Mouse (Mus musculus) adrenal gland, postnatal 36 days (tissue): ENCODE measurements around the gene Hmgb3. TPM values are rescaled to one million over a fixed set of nuclear protein-coding genes. Genes with fewer than 3 reads are reported as not detected.
"Not testable (repeated sequence)": the region's sequence is repeated elsewhere in the genome, so short reads cannot be mapped to it uniquely, and the experiment has no call there.

Experiments used
- DNase-seq, 2 experiments: peaks; one replicate each; pipeline ENCODE4 v3.0.0; 2021; ENCODE audit warnings: mixed read lengths in 1 of 2
- long read RNA-seq, 2 experiments: library from polyadenylated mRNA; stranded (forward); transcript quantifications; one replicate each; pipeline ENCODE4 v2.0.0; 2021; ENCODE audit warnings: borderline sequencing depth in 2 of 2
- total RNA-seq, 2 experiments: library from RNA; stranded (reverse); gene quantifications; 2 replicates each; pipeline ENCODE4 v1.2.3; 2021

Hmgb3 gene
- 100 to 1,000 TPM; 168 to 216 TPM for total RNA-seq
- long read RNA-seq, experiment 1, transcript Hmgb3-202 (5 exons, 1,571 nt), result major isoform, 189 of 281 reads
- long read RNA-seq, experiment 1, transcript Hmgb3-206 (4 exons, 847 nt), result minor isoform, 5 of 281 reads
- long read RNA-seq, experiment 1, transcript Hmgb3-204 (5 exons, 1,743 nt), result minor isoform, 47 of 281 reads
- long read RNA-seq, experiment 1, partial matches to known transcripts, result 6 of 281 reads
- long read RNA-seq, experiment 1, other reads (novel, unspliced or antisense), result 31 of 281 reads
- long read RNA-seq, experiment 2, transcript Hmgb3-202 (5 exons, 1,571 nt), result major isoform, 60 of 102 reads
- long read RNA-seq, experiment 2, transcript Hmgb3-204 (5 exons, 1,743 nt), result minor isoform, 21 of 102 reads
- long read RNA-seq, experiment 2, partial matches to known transcripts, result 1 of 102 reads
- long read RNA-seq, experiment 2, other reads (novel, unspliced or antisense), result 17 of 102 reads

- peak; percentile 88 to 89 for DNase-seq
Observed at GRCm38 (mm10) chrX:71555415-71556114, at the start of gene Hmgb3. Hmgb3 (plus strand) TSS chrX:71555918.

DNA sequence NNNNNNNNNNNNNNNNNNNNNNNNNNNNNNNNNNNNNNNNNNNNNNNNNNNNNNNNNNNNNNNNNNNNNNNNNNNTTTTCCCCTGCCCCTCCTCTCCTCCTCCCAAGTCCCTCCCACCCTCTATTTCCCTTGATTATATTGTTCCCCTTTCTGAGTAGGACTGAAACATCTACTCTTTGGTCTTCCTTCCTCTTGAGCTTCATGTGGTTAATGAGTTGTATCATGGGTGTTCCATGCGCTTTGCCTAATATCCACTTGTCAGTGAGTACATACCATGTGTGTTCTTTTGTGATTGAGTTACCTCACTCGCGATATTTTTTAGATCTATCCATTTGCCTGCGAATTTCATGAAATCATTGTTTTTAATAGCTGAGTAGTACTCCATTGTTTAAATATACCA lies 49.1 kb upstream of the Hmgb3 start:
- DNase-seq, result not testable (repeated sequence)

- no peak for DNase-seq
Observed at GRCm38 (mm10) chrX:71519252-71519651, 36.5 kb upstream of the Hmgb3 start.

- DNase-seq, result no peak
Observed at GRCm38 (mm10) chrX:71522889-71523288, 32.8 kb upstream of the Hmgb3 start.

GRCm38 (mm10) chrX:71524310-71524709 lies 31.4 kb upstream of the Hmgb3 start:
- DNase-seq, result no peak

DNA sequence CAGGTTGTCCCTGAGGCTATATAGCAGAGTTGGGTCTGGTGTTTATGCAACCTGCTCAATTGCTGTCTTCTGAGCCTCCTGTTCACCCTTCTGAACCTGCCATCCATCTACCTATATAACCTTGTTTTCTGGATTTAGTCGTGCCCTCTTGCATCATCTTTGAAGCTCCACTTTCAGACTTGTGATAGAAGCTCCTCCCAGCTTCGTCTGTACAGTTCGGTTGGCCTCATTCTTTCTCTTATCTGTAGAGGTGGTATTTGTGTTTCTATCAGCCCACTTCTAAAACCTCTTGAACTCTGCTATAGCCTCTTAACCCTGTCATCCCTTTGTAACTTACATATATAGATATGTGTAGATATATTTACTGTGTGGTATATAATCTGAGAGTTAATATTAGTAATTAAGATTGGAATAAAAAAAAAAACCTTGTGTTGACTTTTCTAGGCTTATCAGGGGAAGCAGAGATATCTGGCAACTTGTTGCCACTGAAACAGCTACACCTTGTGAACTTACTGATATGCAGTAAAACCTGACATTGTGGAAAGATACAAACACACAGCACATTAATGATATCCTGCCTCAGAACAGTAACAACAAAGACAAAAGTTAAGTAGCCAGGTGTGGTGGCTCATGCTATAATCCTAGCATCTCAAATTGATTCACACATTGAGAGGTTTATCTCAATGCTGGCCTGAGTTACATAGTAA lies 30.0 kb upstream of the Hmgb3 start:
- no peak for DNase-seq

- DNase-seq, result peak; percentile 58 to 70
Observed at GRCm38 (mm10) chrX:71527461-71527860, 28.3 kb upstream of the Hmgb3 start.

DNA sequence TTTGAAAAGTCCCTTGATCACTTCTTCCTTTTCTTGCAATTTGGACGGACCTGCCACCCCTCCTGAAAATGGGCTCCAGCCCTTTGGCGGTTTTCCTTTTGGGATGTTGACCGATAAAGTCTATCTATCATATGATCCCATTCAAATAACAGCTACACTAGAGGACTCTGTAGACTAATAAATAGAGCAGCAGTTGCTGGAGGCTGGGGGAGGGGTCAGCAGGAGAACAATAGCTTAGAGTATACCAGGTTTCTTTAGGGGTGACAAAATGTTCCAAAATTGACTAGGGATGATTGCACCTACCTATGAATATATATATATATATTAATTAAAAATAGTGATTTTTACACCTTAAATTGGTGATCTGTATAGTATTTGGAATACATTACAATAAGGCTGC lies 27.6 kb upstream of the Hmgb3 start:
- DNase-seq, result peak in 1 of 2 experiments; percentile 20

DNA sequence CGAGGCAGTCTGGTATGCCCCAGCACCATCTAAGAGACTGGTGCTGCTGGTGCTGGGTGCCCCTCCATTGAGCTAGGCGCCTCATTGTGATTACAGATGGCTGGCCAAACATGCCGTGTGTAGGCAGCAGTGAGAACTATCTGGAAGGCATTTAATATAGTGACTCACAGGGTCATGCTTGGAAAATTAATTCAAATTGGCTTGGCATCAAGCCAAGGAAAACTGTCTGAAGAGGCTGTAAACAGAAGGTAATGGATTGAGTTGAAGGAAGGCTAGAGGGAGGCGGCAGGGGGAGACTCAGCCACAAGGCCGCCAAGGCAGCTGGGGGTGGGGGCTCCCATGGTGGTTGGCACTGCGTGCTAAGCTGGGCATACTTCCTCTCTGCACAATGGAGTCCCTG lies 27.1 kb upstream of the Hmgb3 start:
- peak; percentile 35 to 38 for DNase-seq

DNA sequence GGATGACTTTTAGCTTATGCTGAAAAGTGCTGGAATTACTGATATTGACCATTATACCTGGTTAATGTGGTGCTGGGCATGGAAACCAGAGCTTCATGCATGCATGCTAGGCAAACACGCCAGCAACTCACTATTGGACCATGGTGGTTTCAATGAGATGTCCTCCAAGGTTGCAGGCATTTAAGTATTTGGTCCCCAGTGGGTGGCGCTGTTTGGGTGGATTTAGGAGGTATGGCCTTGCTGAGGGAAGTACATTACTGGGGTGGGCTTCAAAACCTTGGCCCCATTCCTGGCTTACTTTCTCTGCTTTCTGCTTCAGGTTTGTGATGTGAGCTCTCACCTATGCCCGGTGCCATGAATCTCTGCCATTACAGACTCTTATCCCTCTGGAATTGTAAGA lies 23.1 kb upstream of the Hmgb3 start:
- DNase-seq, result peak in 1 of 2 experiments; percentile 44

DNA sequence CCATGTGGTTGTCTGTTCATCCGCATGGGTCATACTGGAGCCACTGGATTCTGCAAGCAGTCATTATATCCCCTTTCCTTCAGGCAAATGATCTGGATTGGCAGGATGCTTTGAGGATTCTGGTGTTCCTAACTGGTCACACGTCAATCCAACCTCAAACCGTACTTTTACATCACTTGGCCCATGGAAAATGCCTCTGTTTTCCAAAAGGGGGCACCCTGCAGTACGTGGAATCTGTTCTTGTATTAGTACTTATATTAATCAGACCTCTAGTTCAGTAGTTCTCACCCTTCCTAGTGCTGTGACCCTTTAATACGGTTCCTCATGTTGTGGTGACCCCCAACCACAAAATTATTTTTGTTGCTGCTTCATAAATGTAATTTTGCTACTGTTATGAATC lies 21.6 kb upstream of the Hmgb3 start:
- no peak for DNase-seq

GRCm38 (mm10) chrX:71537791-71538190 lies 17.9 kb upstream of the Hmgb3 start:
- DNase-seq, result peak; percentile 46 to 50

GRCm38 (mm10) chrX:71540821-71541510 lies 14.8 kb upstream of the Hmgb3 start:
- peak; percentile 35 to 53 for DNase-seq

GRCm38 (mm10) chrX:71544731-71545130 lies 11.0 kb upstream of the Hmgb3 start:
- DNase-seq, result no peak

DNA sequence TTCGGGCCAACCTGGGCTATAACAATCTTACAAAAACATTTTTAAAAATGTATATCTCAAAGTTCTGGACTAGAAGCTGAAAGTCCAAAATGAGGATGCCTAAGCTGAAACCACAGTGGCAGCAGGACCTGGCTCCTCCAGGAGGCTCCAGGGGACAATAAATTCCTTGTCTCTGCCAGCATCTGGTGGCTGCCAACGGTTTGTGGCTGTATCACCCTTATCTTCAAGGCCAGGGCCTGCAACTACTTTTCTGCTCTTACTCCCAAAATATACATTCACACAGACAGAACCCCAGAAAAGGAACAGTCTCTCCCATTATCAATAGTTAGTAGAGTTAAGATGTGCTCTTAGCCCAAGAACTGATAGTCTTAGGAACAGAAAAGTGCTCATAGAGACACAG lies 10.6 kb upstream of the Hmgb3 start:
- DNase-seq, result no peak

- DNase-seq, result peak; percentile 52 to 60
Observed at GRCm38 (mm10) chrX:71556115-71556941, 610 bp downstream of the Hmgb3 start.

- DNase-seq, result no peak
Observed at GRCm38 (mm10) chrX:71556965-71557491, 1.3 kb downstream of the Hmgb3 start.

- DNase-seq, result no peak
Observed at GRCm38 (mm10) chrX:71559336-71559735, 3.6 kb downstream of the Hmgb3 start.

DNA sequence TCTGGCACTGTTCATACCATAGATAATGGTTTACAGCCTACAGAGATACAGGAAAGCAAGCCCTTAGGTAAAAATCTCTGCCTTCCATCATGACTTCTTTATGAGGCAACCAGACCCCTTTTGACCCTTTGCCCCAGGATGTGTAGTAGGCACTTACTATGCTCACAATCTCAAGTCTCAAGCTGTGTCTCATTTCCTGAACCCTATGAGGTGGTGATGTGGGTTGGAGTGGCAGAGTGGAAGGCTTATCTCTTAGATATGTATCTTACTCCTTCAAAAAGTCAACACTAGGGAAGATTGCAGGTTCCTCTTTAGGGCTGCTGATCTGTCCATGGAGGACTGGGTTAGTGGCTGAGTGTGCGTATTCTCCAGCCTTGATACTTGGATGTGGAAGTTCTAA lies 5.1 kb downstream of the Hmgb3 start:
- DNase-seq, result no peak

DNA sequence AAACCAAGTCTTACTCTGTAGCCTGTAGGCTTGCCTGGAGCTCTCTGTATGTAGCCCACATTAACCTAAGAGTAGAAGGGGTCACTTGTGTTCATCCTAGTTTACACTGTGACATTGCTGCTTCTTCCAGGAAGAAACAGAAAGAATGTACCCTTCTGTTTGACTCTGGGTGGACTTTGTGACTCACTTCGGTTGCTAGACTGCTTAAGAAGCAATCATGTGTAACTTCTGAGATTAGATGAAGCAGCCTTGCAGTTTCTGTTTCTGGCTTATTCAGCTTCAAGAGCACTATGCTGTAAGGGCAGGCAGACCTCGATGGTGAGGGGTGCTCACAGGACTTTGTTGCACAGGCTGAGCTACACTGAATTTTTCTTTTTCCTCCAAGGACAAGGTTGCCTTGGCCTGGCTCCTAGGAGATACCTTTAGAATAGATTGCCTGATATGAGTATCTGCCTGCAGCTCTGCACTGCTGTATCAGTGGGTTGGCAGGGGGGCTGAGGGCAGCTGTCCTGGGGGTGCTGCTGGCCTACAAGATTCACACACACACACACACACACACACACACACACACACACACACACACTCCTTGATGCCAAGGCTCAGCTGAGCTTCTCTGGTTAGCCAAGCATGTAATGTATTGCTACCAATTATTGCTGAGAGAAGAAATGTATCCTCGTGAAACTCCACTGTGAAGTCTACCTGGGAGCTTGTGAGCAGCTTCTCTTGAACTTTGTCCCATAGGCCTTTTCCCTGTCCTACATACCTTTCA lies 17.6 kb downstream of the Hmgb3 start:
- DNase-seq, result no peak
